Mouse (Mus musculus) brain, embryonic 14.5 days (tissue): ENCODE measurements around the gene Vps8.

Experiments
- CTCF ChIP-seq: fragments of 200-500 bp; IDR thresholded peaks from 2 replicates; pipeline ENCODE4 v1.5.1; 2012; ENCODE audit warnings: inconsistent platforms, mild to moderate bottlenecking, moderate library complexity, borderline replicate concordance; ENCODE audit not compliant: insufficient read depth, insufficient read length; ENCODE audit errors: extremely low read depth
- POLR2A ChIP-seq: fragments of 200-500 bp; IDR thresholded peaks from 2 replicates; pipeline ENCODE4 v1.6.1; 2012; ENCODE audit warnings: mild to moderate bottlenecking, inconsistent platforms, borderline replicate concordance; ENCODE audit not compliant: poor library complexity, insufficient read depth, insufficient read length, severe bottlenecking; ENCODE audit errors: extremely low read depth

GRCm38 (mm10) chr16:21497627-21498026 is 74.7 kb downstream of the Vps8 start:
- TF ChIP-seq CTCF = 0 out of 2 replicates have a peak, but pooled peaks have one; percentile 0
- no peak for TF ChIP-seq POLR2A
